Mouse (Mus musculus): ENCODE measurements at regions not wholly inside any gene's neighbourhood (a gene's known extent, or its start where the extent isn't known, plus 50 kb on each side); places are given as distances from the start of the nearest gene placed in this dataset.

GRCm38 (mm10) chr10:66150966-66151365, 945.0 kb upstream of the Jmjd1c start:
- TF ChIP-seq CTCF (conservative IDR thresholded peaks at IDR 0.05; ENCODE audit: low read length) (no peak), POU5F1 (IDR thresholded peaks at IDR 0.05; ENCODE audit: borderline replicate concordance, low read length) (no peak), NANOG (IDR thresholded peaks at IDR 0.05; ENCODE audit: borderline replicate concordance, low read length) (no peak)

Measured in E14TG2a.4 (cell line).